Mouse (Mus musculus): ENCODE results near the gene Gm156. TPM values are rescaled to one million over a fixed set of nuclear protein-coding genes. Genes with fewer than 3 reads are reported as not detected.

The Gm156 gene
- polyA plus RNA-seq, 1 experiment from 2014 or later, result not detected

- peak; percentile 49; the same call in 1 of the 2 replicates for ATAC-seq (ENCODE audit: low FRiP score, low TSS enrichment)
Measured at GRCm38 (mm10) chr6:129721390-129721789, 62.7 kb downstream of the Gm156 start.

GRCm38 (mm10) chr6:129720487-129720886 lies 63.6 kb downstream of the Gm156 start:
- 3% methylated on average over 3 of the region's 3 CpGs for WGBS
- H3K9me3 ChIP-seq (ENCODE audit: low read length), result no peaks in the 10 kb centered on the region
- peak; percentile 75; the same call in 1 of the 2 replicates for ATAC-seq (ENCODE audit: low FRiP score, low TSS enrichment)
- H3K4me2 ChIP-seq (replicated peaks; ENCODE audit: low read depth, low read length), result no peak overlapping the region
- no peak overlapping the region for H3K9ac ChIP-seq (replicated peaks; ENCODE audit: low read length)
- no peaks in the 10 kb centered on the region for H3K36me3 ChIP-seq (ENCODE audit: insufficient read depth, low read length)
- H3K27me3 ChIP-seq (ENCODE audit: insufficient read depth, low read length), result no peaks in the 10 kb centered on the region
- H3K27ac ChIP-seq (ENCODE audit: low read length), result no peak overlapping the region
- H3K4me3 ChIP-seq (ENCODE audit: low read length), result no peak overlapping the region
- H3K4me1 ChIP-seq (ENCODE audit: insufficient read depth, low read length), result 0 out of 2 replicates have a peak, but pooled peaks cover 4% of the 10 kb centered on the region

More at GRCm38 (mm10) chr6:129721390-129721789, 62.7 kb downstream of the Gm156 start:
- H3K9ac ChIP-seq (replicated peaks; ENCODE audit: low read length), result no peak overlapping the region
- H3K36me3 ChIP-seq (ENCODE audit: insufficient read depth, low read length), result no peaks in the 10 kb centered on the region
- H3K9me3 ChIP-seq (ENCODE audit: low read length), result no peaks in the 10 kb centered on the region
- no peak overlapping the region for H3K27ac ChIP-seq (ENCODE audit: low read length)
- H3K27me3 ChIP-seq (ENCODE audit: insufficient read depth, low read length), result no peaks in the 10 kb centered on the region
- 71% methylated on average over 1 of the region's 1 CpGs for WGBS
- H3K4me3 ChIP-seq (ENCODE audit: low read length), result no peak overlapping the region
- H3K4me1 ChIP-seq (ENCODE audit: insufficient read depth, low read length), result 0 out of 2 replicates have a peak, but pooled peaks cover 4% of the 10 kb centered on the region
- H3K4me2 ChIP-seq (replicated peaks; ENCODE audit: low read depth, low read length), result no peak overlapping the region

- H3K27ac ChIP-seq (ENCODE audit: low read length), result no peak within 1 kb of the TSS
- no peak within 1 kb of the TSS for H3K4me2 ChIP-seq (replicated peaks; ENCODE audit: low read depth, low read length)
- H3K27me3 ChIP-seq (ENCODE audit: insufficient read depth, low read length), result no peaks in the 10 kb centered on the region
- ATAC-seq (ENCODE audit: low FRiP score, low TSS enrichment), result no peak
- H3K4me1 ChIP-seq (ENCODE audit: insufficient read depth, low read length), result 0 out of 2 replicates have a peak, but pooled peaks cover 4% of the 10 kb centered on the region
- no peak within 1 kb of the TSS for H3K9ac ChIP-seq (replicated peaks; ENCODE audit: low read length)
- WGBS, result 94% methylated on average over 4 of the region's 4 CpGs
- H3K36me3 ChIP-seq (ENCODE audit: insufficient read depth, low read length), result no peaks in the 10 kb centered on the region
- H3K9me3 ChIP-seq (ENCODE audit: low read length), result no peaks in the 10 kb centered on the region
- H3K4me3 ChIP-seq (ENCODE audit: low read length), result no peak within 1 kb of the TSS
Measured at GRCm38 (mm10) chr6:129717032-129717431, 67.0 kb downstream of the Gm156 start, which contains the start of gene Klri1. Klri1 (minus strand) TSS chr6:129717132.

Other genes with a start within 250 kb of the Gm156 start
- not detected in 2 replicates for gene Klre1, start 206.4 kb downstream of the Gm156 start, polyA plus RNA-seq (2015; fragmentation: Nextera tagmentation; extraction: Ambion mirVana)
- 0.32 and 0.36 TPM in 2 replicates for gene Klrd1, start 192.5 kb downstream of the Gm156 start, polyA plus RNA-seq (2015; fragmentation: Nextera tagmentation; extraction: Ambion mirVana)
- 0.09 TPM in 1 of 2 replicates, not detected in the other for gene Klrk1, start 160.4 kb downstream of the Gm156 start, polyA plus RNA-seq (2015; fragmentation: Nextera tagmentation; extraction: Ambion mirVana)
- not detected in 2 replicates for gene Klrc3, start 140.9 kb downstream of the Gm156 start, polyA plus RNA-seq (2015; fragmentation: Nextera tagmentation; extraction: Ambion mirVana)
- not detected in 2 replicates for gene Klrc2, start 123.6 kb downstream of the Gm156 start, polyA plus RNA-seq (2015; fragmentation: Nextera tagmentation; extraction: Ambion mirVana)
- not detected in 2 replicates for gene Klrc1, start 105.3 kb downstream of the Gm156 start, polyA plus RNA-seq (2015; fragmentation: Nextera tagmentation; extraction: Ambion mirVana)
- not detected in 2 replicates for gene Klri1, start 67.1 kb downstream of the Gm156 start, polyA plus RNA-seq (2015; fragmentation: Nextera tagmentation; extraction: Ambion mirVana)
- gene Klri2, start 43.8 kb downstream of the Gm156 start, polyA plus RNA-seq (2015; fragmentation: Nextera tagmentation; extraction: Ambion mirVana), result not detected in 2 replicates
- gene Gm17631, start 78.4 kb upstream of the Gm156 start, polyA plus RNA-seq (2015; fragmentation: Nextera tagmentation; extraction: Ambion mirVana), result not detected in 2 replicates
- gene Klra17, start 92.4 kb upstream of the Gm156 start, polyA plus RNA-seq (2015; fragmentation: Nextera tagmentation; extraction: Ambion mirVana), result not detected in 2 replicates
- not detected in 2 replicates for gene Klra5, start 133.4 kb upstream of the Gm156 start, polyA plus RNA-seq (2015; fragmentation: Nextera tagmentation; extraction: Ambion mirVana)
- not detected in 2 replicates for gene Klra6, start 242.7 kb upstream of the Gm156 start, polyA plus RNA-seq (2015; fragmentation: Nextera tagmentation; extraction: Ambion mirVana)

All from kidney, embryonic 16.5 days (tissue).